Comparison of ENCODE assay signal across 9 mouse cellular contexts in the genomic region with DNA sequence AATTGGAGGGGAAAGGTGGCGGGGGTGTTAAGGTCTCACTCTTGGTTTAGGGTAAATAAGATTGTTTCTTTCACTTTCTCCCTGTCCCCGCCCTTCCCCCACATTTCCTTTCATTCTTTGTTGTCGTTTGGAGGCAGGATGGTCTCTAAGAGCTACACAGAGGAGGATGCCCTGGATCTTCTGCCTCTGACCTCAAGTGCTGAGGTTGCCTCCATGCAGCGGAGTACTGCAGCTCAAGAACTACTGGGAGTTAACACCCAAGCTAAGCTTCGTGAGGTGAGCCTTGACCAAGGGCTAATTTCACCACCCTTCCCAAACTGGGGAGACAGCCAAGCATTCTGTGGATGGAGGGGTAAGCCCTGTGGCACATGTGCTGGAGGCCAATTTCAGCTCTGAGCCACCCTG. TPM values are rescaled to one million over a fixed set of nuclear protein-coding genes. Genes with fewer than 3 reads are reported as not detected.
A peak's percentile ranks its signal among the peaks of the same experiment; 100 is the strongest.
DNase-seq lines count a peak whose midpoint lies in the region; ATAC-seq and TF ChIP-seq lines count a peak whose summit lies in the region.
"Had no signal": no experiment of that assay in that cellular context is flagged by ENCODE, and none has a peak within 500 bp of the region (broad histone marks: within the 10 kb centered on the region; RNA-seq: fewer than 3 reads in every experiment).

No protein-coding gene starts in this region.

- peaks cover 19% of the 10 kb centered on the region for H3K4me1 ChIP-seq in hindbrain, postnatal 0 days (ENCODE audit: insufficient read depth, low read length)
- peaks cover 27% of the 10 kb centered on the region for H3K4me1 ChIP-seq in hindbrain, embryonic 14.5 days (replicated peaks; ENCODE audit: control insufficient read depth, insufficient read depth, low read length)
- peaks cover 33% of the 10 kb centered on the region for H3K4me1 ChIP-seq in heart, postnatal 0 days (ENCODE audit: control insufficient read depth, insufficient read depth)

- no peaks in the 10 kb centered on the region for H3K36me3 ChIP-seq in hindbrain, postnatal 0 days (ENCODE audit: insufficient read depth, low read length)
- H3K36me3 ChIP-seq in hindbrain, embryonic 14.5 days (replicated peaks; ENCODE audit: control insufficient read depth, insufficient read depth), result no peaks in the 10 kb centered on the region
- H3K36me3 ChIP-seq in heart, postnatal 0 days (replicated peaks; ENCODE audit: control insufficient read depth, insufficient read depth, low read length), result no peaks in the 10 kb centered on the region
- H3K36me3 ChIP-seq in myocyte (ENCODE audit: control insufficient read depth, insufficient read depth), result no peaks in the 10 kb centered on the region

- WGBS in hindbrain, postnatal 0 days, result 58% methylated on average over 5 of the region's 5 CpGs
- 64% methylated on average over 5 of the region's 5 CpGs for WGBS in hindbrain, embryonic 14.5 days
- WGBS in heart, postnatal 0 days, result 49% methylated on average over 5 of the region's 5 CpGs

- no peak overlapping the region for H3K4me3 ChIP-seq in hindbrain, postnatal 0 days (ENCODE audit: low read length)
- H3K4me3 ChIP-seq in hindbrain, embryonic 14.5 days (replicated peaks; ENCODE audit: low read length), result no peak overlapping the region
- H3K4me3 ChIP-seq in heart, postnatal 0 days (ENCODE audit: low read depth, low read length), result no peak overlapping the region
- H3K4me3 ChIP-seq in myocyte, result peak overlapping the region; percentile 10

- no peaks in the 10 kb centered on the region for H3K27me3 ChIP-seq in hindbrain, postnatal 0 days (ENCODE audit: insufficient read depth, low read length)
- H3K27me3 ChIP-seq in hindbrain, embryonic 14.5 days (ENCODE audit: control insufficient read depth, insufficient read depth, low read length), result no peaks in the 10 kb centered on the region
- 0 out of 2 replicates have a peak, but pooled peaks cover 2% of the 10 kb centered on the region for H3K27me3 ChIP-seq in heart, postnatal 0 days (ENCODE audit: control insufficient read depth, insufficient read depth, low read length)
- H3K27me3 ChIP-seq in myocyte (ENCODE audit: control insufficient read depth, insufficient read depth, insufficient read length), result no peaks in the 10 kb centered on the region

- no peak for TF ChIP-seq CTCF in hindbrain, postnatal 0 days (IDR thresholded peaks at IDR 0.05; ENCODE audit: low read depth)
- TF ChIP-seq CTCF in heart, postnatal 0 days (IDR thresholded peaks at IDR 0.05; ENCODE audit: low read depth), result no peak

- H3K9me3 ChIP-seq in hindbrain, postnatal 0 days (ENCODE audit: low read length), result no peaks in the 10 kb centered on the region
- no peaks in the 10 kb centered on the region for H3K9me3 ChIP-seq in hindbrain, embryonic 14.5 days (ENCODE audit: control insufficient read depth, low read length)
- no peaks in the 10 kb centered on the region for H3K9me3 ChIP-seq in heart, postnatal 0 days (replicated peaks; ENCODE audit: control insufficient read depth, low read length)

- no peak for TF ChIP-seq POLR2A in myocyte (IDR thresholded peaks at IDR 0.05; ENCODE audit: insufficient read length, low read depth)

- no peak overlapping the region for H3ac ChIP-seq in myocyte (ENCODE audit: control insufficient read depth, insufficient read length)

- H3K79me2 ChIP-seq in myocyte (ENCODE audit: control insufficient read depth, insufficient read depth), result peaks cover 64% of the 10 kb centered on the region

- H3K9ac ChIP-seq in hindbrain, postnatal 0 days (replicated peaks; ENCODE audit: low read length), result no peak overlapping the region
- H3K9ac ChIP-seq in hindbrain, embryonic 14.5 days, result no peak overlapping the region
- H3K9ac ChIP-seq in heart, postnatal 0 days (replicated peaks; ENCODE audit: low read depth, low read length), result no peak overlapping the region

- no peak overlapping the region for H3K4me2 ChIP-seq in hindbrain, postnatal 0 days (ENCODE audit: low read depth, low read length)
- no peak overlapping the region for H3K4me2 ChIP-seq in hindbrain, embryonic 14.5 days (replicated peaks)
- H3K4me2 ChIP-seq in heart, postnatal 0 days (ENCODE audit: low read depth, low read length), result peak overlapping the region; percentile 4; the same call in 1 of the 2 replicates
- peak overlapping the region; percentile 96 for H3K4me2 ChIP-seq in myocyte (ENCODE audit: low read depth)

- H3K27ac ChIP-seq in hindbrain, postnatal 0 days, result peak overlapping the region; percentile 88; the same call in 1 of the 2 replicates
- no peak overlapping the region for H3K27ac ChIP-seq in hindbrain, embryonic 14.5 days
- H3K27ac ChIP-seq in heart, postnatal 0 days (ENCODE audit: low read depth), result peak overlapping the region; percentile 75

- 0 out of 2 replicates have a peak, but pooled peaks have one; percentile 32 for TF ChIP-seq EP300 in heart, postnatal 0 days (IDR thresholded peaks at IDR 0.05; ENCODE audit: low read depth)

- ATAC-seq in hindbrain, postnatal 0 days, result no peak
- ATAC-seq in hindbrain, embryonic 14.5 days (ENCODE audit: low FRiP score), result no peak
- ATAC-seq in heart, postnatal 0 days (ENCODE audit: insufficient read depth, low read depth), result 0 out of 2 replicates have a peak, but pooled peaks have one; percentile 25

- DNase-seq in hindbrain, postnatal 0 days (ENCODE audit: low spot score), result no peak
- DNase-seq in hindbrain, embryonic 14.5 days (ENCODE audit: low spot score), result no peak
- DNase-seq in ES-CJ7 (ENCODE audit: low read depth, low spot score), result peak; percentile 81
- DNase-seq in heart, postnatal 0 days (ENCODE audit: low spot score), result no peak
- no peak for DNase-seq in layer of hippocampus, adult 9-10 months (ENCODE audit: low spot score)
- no peak for DNase-seq in right cerebral cortex, adult 2 months (ENCODE audit: low spot score in 2 of 2)
- DNase-seq in cerebellum, adult 9-10 months, result no peak
- DNase-seq: spleen, adult 18-20 months had no signal

TF ChIP-seq in myocyte, 11 proteins besides CTCF, POLR2A, EP300 and RAD21:
- TF ChIP-seq MYOD1 (IDR thresholded peaks at IDR 0.05; ENCODE audit: control insufficient read depth in 1 of 3, insufficient read length in 2 of 3, low read depth in 2 of 3) (peak in 1 of 3 experiments; percentile 10), TCF3 (IDR thresholded peaks at IDR 0.05; ENCODE audit: insufficient read length, low read depth) (no peak)

RNA-seq across cellular contexts. Expression of gene Cd9, which starts 12.2 kb away (rescaled TPM):
- total RNA-seq in hindbrain, postnatal 0 days (2014; rRNA removed), result 62.5 and 80.5 TPM in 2 replicates
- 158 and 183 TPM in 2 replicates for polyA plus RNA-seq in hindbrain, postnatal 0 days (2015; fragmentation: Nextera tagmentation; extraction: Ambion mirVana)
- polyA plus RNA-seq in hindbrain, embryonic 14.5 days (2014; fragmentation: Nextera tagmentation; extraction: Ambion mirVana), result 93.6 and 110 TPM in 2 replicates
- 51.9 and 72.4 TPM in 2 replicates for total RNA-seq in heart, postnatal 0 days (2014; rRNA removed; ENCODE audit: low replicate concordance)
- polyA plus RNA-seq in heart, postnatal 0 days (2015; fragmentation: Nextera tagmentation; extraction: Ambion mirVana), result 99.3 and 99.4 TPM in 2 replicates
- polyA plus RNA-seq in myocyte (2012; fragmentation: generic; extraction: Trizol), result 216 TPM

Comparison
In these comparisons a context has a peak if more than half of its experiments do, and no peak if none do; other contexts are left out.
1. H3K4me2 ChIP-seq: peak in heart, postnatal 0 days (single experiment) and myocyte (single experiment); none in hindbrain, postnatal 0 days (single experiment) and hindbrain, embryonic 14.5 days (single experiment).